Mouse (Mus musculus) kidney, adult 11 months (tissue): ENCODE results near the gene Dnajc13.
A peak's percentile ranks its signal among the peaks of the same experiment; 100 is the strongest.

Experiments
- DNase-seq: peaks from one replicate; pipeline ENCODE4 v3.0.0; 2022

Gene Dnajc13

DNA sequence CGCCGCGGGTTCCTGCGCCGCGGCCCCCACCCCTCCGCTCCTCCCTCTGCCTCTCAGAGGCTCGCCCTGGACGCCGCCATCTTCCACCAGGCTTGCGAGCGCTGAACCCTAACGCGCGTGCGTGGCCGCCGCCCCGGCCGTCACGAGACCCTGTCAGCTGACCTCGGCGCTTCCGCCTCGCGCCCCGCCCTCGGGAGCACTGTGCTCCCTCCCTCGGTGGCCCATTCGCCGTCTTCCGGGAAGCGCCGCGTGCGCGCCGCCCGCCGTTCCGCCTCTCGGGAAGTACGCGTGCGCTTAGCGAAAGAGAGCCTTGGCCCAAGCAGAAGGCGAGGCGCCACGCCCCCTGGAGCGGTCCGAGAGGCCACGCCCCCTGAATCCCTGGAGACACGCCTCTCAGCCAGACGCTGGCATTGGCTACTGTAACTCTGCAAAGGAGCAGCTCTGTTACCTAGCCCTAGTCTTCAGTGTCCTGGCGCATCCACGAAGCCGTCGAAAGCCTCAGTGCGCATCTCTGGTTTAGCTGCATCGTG lies at the start of gene Dnajc13:
Dnajc13 (minus strand) TSS at position 108 of the 530 bp plus-strand sequence.
- peak; percentile 99 for DNase-seq

DNA sequence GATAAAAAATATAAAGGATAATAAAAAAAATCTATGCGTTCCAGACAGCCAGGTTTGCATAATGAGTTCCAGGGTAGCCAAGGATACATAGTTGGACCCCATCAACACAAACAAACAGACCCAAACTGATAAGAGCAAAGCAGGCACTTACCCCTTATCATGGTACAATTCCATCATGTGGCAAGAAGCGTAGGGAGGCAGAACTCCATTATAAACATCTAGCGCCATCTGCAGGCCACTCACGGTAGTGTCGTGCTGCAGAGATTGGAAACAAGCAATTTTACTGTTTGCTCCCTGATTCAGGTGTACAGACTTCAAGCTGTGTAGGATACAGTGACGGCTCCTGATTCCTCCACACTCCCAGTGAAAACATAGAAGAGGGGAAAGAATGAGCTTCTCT lies 44.0 kb upstream of the Dnajc13 start:
- DNase-seq: peak; percentile 63

DNA sequence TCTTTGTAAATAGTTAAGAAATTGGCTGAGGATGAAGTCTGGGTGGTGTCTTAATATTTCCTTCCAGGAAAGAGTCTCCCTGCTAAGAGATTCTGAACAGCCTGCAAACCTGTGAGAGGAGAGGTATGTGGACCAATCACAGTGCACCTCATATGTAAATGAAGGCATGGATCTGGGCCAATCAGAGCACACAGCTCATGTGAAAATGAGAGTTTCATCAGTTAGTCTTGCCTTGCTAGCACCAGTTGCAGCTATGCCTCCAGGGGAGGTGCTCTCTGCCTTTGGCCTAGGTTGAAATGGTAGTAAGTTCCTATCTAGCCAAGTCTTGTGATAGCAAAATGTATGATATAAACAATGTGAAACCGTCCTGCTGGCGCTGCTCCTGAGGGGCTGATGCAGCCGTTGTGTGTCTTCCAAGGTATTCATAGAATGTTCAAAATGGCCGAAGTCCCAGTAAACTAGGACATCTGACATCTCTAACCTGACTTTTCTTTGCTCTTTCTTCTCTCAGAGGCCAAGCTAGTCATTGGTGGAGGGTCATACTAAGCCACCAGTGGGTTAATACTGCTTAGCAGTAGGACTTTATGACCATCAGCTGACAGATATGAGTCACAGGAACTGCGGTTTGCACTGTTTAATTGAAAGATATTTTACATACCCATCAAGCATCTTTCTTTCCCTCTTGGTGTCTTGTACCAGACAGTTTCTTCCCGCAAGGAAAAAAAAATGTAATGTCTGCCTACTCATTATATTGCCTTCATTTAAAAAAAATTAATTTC lies 42.8 kb upstream of the Dnajc13 start:
- peak; percentile 26 for DNase-seq

DNA sequence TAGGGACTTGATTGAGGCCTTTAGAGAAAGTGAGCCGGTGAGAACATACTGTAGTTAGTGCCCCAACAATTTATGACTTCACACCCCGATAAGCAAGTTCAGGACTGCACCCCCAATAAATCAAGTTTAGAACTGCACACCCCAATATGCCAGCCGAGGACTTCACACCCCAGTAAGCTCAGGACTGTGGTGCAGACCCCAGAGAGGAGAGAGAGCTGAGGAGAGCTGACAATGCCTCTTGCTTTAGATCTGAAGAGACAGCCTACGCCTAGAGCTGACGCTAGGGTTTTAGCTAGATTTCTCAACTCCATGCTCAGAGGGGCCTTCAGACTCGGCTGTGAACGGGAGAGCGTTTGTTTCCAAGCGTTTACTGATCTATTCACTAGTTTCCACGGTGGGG lies 42.1 kb upstream of the Dnajc13 start:
- no peak for DNase-seq

DNA sequence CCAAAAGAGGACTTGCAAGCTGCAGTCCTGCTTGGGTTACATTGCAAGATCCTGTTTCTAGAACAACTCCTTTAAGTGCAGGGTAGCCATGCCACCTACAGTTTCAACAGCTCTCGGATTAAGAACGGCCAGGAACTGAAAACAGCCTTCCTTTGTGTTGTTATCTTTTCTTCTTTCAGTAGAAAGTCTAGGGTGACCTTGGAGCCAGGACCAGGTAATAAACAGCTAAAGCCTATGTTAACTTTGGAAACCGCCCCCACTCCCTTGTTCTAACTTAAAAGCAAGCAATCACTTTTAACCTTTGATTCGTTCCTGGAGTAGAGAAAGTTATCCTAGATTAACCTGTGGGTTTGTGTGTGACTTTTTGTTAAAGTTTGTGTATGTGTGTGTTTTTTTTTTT lies 41.6 kb upstream of the Dnajc13 start:
- DNase-seq: peak; percentile 60

DNA sequence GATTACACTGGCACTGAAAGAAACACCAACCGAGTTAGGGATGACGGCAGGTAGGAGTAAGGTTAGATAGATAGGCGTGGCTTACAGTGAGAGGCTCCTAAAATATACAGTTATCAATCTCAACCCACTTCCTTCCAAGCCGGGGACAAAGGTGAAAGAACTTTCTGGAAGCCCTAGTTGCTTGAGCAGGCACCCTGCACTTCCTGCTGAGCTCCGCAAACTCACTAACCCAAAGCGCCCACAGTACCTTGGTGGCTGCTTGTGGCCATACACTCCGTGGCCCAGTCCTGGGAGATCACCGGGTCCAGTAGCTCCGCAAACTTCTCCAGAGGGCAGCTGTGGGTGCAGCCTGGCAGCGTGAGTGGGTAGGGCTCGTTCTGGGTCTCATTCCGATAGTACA lies 37.8 kb upstream of the Dnajc13 start:
- DNase-seq: peak; percentile 40

DNA sequence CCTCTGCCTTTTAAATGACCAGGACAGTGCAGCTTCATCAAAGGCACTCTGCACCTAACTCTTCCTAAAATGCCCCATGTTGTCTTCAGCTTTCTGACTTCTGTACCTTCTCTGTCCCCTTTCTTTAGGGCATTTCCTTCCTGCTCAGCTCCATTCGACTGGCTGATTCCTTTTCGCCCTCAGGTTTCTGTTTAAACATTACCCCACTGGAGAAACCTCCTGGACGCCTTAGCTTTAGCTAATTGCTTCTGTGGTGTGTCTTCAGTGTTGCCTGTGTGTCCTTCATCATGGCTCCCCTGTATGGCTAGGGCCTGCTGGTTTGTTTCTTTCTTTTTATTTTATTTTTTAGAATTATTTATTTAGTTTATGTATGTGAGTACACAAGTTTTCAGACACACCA lies 34.3 kb upstream of the Dnajc13 start:
- DNase-seq: peak; percentile 32

DNA sequence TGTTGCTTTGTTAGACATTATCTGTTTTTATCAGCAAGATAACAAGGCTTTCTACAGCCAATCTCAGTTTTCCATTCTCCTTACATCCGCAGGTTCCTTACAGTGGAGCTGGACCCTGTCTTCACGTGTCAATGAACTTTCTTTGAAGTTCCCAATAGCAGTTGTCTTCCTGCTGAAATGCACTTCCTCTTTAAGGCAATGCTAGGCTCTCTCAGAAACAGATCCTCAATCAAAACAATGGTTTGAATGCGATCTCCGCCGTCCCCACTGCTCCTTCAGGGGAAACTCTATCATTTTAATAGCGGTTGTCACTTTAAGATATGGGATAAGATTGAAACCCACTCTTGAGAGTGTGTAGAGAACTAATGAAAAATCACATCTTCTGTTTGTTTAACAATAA lies 22.2 kb upstream of the Dnajc13 start:
- DNase-seq: no peak

DNA sequence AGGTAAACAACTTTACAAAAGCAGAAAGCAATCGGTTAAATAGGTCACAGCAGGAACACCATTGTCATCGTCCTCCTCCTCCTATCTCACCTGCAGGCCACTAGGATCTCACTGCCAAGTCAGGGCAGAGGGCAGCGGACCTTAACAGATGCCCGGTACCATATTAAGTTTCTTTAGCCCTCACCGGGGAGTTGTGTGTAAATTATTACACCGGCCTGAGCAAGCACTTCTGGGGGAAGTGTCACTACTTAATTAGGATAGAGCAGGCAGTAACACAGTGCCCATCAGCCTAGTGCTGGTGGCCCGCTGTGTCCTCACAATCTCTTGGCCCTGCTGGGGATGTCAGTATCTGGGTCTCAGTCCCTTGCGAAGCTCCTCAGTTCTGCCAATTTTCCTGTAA lies 19.8 kb upstream of the Dnajc13 start:
- peak; percentile 82 for DNase-seq

DNA sequence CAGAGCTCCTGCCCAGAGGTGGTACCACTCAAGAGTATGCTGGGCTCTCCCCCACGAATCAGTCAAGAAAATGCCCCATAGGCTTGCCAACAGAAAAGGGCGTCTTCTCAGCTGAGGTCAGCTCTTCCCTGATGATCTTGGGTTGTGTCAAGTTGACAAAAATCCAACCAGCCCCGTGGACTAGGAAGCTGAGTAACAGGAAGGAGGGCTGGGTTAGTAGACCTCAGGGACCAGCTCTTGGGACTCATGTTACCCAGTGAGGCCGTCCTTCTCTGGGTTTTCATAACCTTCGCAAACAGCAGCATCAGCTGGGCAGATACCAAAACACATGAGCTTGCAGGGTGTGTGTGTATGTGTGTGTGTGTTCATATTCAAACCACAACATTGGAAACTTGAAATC lies 19.0 kb upstream of the Dnajc13 start:
- DNase-seq: no peak

DNA sequence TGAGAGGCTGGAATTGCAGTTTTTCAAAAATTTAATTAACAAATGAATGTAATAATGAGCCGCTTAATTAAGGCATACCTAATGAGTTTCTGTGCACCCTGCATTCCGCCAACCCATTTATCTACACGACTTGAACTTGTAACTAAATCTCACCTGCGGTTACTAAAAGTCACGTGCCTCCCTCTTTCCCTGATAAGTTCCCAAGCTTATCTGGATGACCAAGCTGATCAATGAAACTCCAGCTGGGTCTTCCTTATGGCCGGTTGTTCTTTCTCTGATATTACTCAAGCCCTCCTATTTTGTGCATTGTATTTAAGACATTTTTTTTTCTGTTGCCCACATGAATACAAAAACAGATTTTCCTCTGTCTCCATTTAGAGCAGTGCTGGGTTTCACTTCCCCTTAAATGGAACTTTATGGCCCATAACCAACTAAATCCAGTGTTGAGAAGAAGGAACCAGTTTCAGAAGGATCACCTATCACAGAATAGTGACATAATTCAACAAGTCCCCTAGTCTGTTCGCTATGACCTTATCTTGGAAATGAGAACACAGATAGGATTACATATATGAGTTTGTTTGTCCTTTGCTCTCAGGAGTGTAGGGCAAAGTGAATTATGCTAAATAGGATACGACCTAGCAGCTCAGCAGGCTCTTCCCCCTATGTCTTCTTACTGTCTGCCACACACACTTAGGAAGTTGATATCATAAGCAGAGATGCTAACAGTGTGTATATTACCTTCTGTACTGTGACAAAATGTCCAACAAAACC lies 18.2 kb upstream of the Dnajc13 start:
- no peak for DNase-seq

DNA sequence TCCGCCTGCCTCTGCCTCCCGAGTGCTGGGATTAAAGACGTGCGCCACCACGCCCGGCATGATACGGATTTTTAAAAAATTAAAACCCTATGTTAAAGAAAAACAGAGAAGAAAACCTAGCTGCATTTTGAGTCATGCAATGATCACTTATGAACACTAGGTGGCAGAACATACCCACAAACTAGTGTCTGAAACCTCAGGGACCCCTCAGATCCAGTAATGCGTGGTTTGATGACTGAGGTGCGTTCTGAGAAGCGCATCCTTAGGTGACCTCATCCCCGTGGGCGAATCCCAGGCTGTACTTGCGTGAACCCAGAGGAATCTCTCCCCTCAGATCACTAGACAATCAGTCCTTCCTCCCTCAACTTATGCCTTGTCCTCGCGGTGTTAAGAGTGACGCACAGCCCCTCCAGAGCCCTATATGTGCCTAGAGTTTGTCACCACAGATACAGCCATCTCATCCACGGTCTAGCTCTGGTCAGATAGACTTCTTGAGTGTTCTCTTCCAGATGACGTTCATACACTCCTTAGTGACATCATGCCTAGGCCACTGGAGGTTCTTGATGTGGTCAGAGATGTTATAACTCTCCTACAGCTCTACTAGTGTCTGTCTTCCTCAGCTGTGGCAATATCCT lies 14.9 kb upstream of the Dnajc13 start:
- DNase-seq: no peak

DNA sequence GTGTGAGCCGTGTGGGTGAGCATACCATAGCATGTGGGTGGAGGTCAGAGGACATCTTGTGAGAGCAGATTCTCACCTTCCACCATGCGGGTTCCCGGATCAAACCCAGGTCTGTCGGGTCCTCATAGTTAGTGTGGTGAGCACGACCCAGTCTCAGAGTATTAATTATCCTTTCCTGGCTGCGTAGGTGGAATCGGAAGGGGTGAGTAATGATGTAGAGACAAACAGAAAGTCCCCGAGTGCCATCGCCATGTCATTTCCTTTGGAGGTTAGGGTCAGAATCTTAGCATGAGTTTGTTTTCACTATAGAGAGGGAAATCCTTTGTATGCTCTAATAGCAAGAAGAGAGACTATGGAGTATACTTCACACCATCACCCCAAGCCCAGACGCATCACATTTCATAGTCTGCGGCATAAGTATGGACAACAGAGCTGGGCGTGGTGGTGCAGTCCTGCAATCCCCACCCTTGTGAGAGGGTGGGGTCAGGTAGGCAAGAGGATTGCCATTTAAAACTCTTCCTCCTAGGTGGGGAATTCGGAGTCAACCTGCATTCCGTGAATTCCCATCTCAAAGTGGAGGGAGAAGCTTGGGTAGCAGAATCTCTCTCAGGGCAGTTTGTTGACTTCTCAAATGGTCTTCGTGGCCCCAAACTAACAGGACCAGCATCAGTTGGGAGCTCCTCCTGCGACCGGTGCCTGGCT lies 12.5 kb upstream of the Dnajc13 start:
- no peak for DNase-seq

DNA sequence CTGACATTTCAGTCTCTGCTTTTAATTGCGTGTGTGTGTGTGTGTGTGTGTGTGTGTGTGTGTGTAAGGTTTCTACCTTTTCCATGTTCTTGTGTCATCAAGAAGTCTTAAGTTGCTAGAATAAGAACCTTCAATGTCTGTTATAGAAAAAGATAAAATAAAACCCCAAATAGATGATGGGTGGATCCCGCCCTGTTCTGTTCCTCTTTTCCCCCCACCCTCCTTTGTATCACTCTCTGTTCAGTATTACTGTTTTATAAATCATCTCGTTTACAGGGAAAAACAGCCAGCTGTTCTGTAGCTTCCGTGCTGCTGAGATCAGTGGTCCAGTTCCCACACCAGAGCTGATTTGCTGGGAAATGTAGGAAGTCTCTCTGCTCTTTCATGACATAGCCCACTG lies 9.3 kb upstream of the Dnajc13 start:
- DNase-seq: no peak

DNA sequence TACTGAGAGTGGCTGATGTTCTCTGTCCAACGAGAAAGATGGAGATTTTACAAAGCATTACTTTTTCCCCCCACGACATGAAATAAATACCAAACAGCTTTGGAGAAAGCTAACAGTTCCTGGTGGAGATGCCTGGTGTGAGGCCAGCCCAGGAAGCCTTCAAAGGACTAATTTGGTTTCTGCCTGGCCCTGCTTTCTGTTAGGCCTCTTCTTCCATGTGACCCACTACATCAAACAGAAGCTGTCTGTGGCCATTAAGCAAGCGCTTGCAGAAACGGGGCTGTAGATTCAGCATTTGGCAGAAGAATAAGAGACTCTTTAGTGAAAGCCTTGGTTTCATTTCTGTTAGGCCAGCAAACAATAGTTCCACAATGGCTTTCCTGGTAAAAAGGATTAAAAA lies 8.9 kb upstream of the Dnajc13 start:
- DNase-seq: no peak

DNA sequence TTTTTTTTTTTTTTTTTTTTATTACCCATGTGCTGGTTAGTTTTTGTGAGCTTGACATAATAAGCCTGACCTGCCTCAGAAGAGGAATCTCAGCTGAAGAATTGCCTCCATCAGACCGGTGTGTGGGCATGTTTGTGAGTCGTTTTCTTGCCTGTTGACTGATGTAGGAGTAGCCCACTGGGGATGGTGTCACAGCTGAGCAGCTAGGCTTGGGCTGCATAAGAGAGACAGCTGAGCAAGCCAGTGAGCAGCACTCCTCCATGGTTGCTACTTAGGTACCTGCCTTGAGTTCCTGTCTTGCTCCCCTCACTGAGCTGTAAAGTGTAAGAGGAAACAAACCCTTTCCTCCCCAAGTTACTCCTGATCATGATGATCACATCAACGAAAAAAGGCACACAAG lies 7.2 kb upstream of the Dnajc13 start:
- no peak for DNase-seq

DNA sequence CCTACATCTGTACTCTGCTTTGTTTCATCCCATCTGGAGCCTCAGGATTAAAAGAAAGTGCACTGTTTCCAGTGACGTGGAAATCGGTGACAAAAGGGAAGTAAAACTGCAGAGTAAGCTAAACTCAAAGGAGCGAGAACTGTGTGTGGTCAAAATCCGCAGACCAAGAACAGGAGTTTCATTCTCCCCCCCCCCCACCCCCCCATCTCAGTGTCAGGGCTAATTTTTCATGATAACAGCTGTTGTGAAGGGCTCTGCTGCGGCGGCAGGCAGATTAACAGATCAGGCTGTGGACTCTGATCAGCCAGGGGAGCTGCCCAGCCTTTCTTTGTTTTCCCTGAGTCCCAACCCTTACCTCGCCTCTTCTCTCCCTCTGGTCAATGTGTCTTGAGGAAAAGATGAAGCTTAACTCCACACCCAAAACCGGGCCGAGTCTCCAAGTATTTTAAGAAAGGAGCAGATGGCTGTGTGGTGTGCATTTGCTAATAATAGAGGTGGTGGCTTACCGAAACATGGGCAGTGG lies 6.7 kb upstream of the Dnajc13 start:
- DNase-seq: no peak

DNA sequence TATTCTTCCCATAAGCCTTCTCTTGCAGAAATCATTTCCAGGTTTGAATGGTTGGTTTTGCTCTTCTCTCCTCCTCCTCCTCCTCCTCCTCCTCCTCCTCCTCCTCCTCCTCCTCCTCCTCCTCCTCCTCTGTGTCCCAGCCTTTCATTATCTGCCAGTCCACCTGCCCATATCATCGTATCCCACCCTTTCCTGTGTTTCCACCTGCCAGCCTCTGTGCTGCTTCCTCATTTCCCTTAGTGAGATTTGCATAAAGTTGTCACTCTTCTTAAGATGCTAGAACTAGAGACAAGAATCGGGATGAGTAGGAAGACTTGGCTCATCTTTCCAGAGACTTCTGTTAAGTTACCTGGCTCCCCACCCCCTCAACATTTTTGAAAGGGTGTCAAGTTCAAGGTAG lies 1.8 kb upstream of the Dnajc13 start:
- DNase-seq: no peak

DNA sequence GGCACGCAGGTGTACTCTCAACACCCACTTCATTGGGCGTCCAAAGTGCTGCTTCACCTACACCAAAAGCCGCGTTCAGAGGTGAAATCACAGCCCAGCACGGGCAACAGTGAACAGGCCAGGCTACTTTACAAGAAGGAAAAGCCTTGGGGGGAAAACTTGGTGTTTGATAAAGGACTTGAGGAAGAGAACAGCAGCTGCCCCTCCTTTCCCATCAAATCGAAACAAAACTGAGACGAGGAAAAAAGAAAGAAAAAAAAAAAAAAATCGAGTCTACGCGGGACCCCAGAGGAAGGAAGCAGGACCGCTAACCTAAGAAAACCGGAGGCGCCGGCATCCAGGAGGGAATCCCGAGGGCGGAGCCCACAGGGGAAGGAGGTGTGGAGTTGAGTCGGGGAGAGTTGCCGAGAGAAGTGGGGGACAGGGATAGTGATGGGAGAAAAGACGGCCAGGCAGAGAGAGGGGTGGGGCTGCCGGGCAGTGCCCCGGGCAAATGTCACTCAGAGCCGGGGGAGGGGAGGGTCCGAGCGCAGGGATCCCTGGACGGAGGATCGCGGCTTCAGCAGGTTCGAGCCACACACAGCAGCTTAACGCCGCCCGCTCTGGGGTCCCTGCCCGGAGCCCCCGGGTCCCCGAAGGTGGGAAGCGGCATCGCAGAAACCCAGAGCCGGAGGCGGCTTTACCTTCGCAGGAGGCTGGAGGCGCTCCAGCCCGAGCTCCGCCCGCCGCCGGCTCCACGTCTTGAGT lies 541 bp downstream of the Dnajc13 start:
- DNase-seq: peak; percentile 70

DNA sequence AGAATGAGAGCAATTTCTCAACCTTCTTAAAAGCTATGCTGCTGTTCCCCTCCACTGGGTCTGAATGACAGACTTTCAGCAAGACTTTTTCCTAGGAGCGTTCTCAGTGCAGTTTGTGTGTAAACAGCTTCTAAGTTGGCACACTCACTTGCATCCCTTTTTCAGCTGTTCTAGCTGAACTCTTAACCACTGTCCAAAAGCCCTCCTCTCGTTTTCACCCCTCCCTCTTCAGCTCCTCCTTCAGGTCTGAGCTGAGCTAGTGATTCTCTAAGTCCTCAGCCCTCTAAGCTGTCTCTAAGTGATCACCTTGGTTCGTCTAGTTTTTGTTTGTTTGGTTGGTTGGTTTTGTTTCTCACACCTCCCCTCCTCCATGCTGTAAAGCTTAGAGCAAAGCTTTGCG lies 2.4 kb downstream of the Dnajc13 start:
- DNase-seq: peak; percentile 69

DNA sequence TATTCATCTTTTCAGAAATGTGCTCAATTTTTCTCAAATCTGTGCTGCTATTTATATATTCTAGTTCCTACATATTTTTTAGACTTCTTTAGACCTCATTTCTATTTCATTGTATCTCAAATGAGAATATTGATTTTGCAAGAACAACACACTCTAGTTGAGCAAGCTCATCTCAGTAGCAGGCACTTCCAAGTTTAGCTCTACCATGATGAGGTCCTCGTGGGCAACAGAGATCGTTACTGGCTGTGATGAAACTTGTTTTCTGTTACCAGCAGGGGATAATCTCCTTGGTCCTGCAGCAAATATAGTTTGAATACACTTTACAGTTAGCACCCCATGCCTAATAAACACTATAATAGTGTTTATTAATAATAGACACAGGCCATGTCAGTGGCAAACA lies 6.6 kb downstream of the Dnajc13 start:
- DNase-seq: no peak
